Mouse (Mus musculus): ENCODE results near the gene Gprasp2.

GRCm38 (mm10) chrX:135876679-135877078 is 37.8 kb downstream of the Gprasp2 start:
- TF ChIP-seq CTCF (conservative IDR thresholded peaks at IDR 0.05; ENCODE audit: insufficient read depth, insufficient read length, low read depth, low read length) (no peak), POLR2A (IDR thresholded peaks at IDR 0.05; ENCODE audit: low read depth, low read length) (no peak)

Measured in kidney, adult 2 months (tissue).